Mouse (Mus musculus) left cerebral cortex, postnatal 10 days (tissue): ENCODE measurements around the gene Dnajb6. TPM values are rescaled to one million over a fixed set of nuclear protein-coding genes. Genes with fewer than 3 reads are reported as not detected.
"Not testable (repeated sequence)": the region's sequence is repeated elsewhere in the genome, so short reads cannot be mapped to it uniquely, and the experiment has no call there.

ENCODE experiments used
- DNase-seq, 2 experiments: peaks; one replicate each; pipeline ENCODE4 v3.0.0; 2021 to 2022; ENCODE audit warnings: low spot score in 2 of 2, mixed read lengths in 1 of 2; ENCODE audit errors: extremely low spot score in 1 of 2
- intact Hi-C: fragments of 180-260 bp; cut with DNase I; formaldehyde crosslinking; loops from one replicate; pipeline ENCODE4 v1.15.1; 2025
- total RNA-seq, 2 experiments: library from RNA; stranded (reverse); gene quantifications; 2 replicates each; pipeline ENCODE4 v1.2.3; 2021

Gene Dnajb6
- total RNA-seq, 2 experiments from 2014 or later: 187 to 191 TPM

DNA sequence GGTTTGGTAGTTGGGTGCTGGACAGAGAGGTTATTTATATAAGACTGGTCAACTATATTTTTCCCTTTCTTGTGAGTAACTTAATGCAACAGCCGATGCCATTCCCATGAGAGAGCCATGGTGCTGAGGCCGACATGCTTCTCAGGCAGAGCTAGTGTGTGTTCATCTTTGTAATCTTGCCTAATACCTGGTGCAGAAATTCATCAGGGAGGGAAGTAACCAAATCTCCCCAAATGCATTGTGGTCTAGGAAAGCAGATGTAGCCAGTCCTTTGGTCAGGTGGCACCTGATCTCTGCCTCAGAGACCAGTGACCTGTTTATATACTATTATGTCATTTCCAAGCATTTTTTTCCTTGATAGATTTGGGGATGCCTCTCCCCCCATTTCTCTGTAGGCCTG, 12.2 kb downstream of the Dnajb6 start:
- intact Hi-C loops: no loop called here

DNA sequence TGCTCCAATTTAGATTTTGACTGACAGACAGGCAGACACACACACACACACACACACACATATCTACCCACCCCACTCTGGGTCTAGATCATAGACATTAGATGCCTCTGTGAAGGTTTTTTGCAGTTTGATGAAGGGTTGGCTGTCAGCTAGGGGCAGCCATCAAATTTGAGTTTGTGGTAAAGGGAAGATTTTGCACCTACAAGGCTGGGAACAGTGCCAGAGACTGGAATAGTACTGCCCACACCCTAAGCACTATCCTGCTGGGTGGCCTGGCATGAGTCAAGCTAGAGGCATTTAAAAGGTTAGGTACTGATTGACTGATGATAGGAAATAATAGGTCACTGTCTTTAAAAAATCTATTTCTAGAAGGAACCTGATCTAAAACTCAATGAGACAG, 15.8 kb downstream of the Dnajb6 start:
- intact Hi-C loops: no loop called here

More for the DNA sequence above, 12.2 kb downstream of the Dnajb6 start:
- no peak for DNase-seq

DNA sequence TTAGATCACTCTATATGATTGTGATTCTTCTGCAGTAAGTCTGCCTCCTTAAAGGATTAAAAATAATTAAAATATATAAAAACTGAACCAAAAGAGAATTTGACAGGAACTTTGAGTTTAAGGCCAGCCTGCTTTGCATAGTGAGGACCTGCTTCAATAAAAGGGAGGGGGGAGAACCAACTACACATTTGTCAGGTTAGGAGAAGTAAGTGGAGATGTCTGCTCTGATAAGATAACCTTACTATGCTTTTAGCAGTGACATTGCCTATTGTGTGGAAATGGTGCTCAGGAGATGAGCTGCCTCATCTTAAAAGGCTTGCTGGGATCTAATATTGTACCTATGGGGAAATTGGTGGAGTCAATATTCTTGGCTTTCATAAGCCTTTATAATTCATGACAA, 17.4 kb downstream of the Dnajb6 start:
- no peak for DNase-seq
- intact Hi-C loops: no loop called here

More for the DNA sequence above, 15.8 kb downstream of the Dnajb6 start:
- peak in 1 of 2 experiments; percentile 27 for DNase-seq

DNA sequence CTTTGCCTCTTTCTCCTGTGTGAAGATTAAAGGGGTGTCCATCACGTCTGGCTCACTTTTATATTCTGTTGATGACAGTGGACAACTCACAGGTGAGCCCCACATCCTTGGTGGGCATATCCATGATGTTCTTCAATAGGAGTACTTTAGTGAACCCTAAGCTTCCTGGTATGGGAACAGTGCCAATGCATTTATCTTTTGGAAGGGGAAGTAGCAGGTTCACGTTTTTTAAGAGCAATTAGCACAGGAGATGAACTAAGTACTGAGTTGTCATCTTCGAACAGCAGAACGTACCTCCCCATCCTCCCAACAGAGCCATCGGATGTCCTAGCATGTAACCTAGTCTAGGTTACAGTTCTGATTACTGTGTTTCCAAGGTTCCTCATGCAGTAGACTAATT, 23.8 kb downstream of the Dnajb6 start:
- intact Hi-C loops: loop anchor here (1.0 kb wide), 1 partner anchor 63 kb away; no protein-coding TSS in a partner anchor
- DNase-seq: no peak

DNA sequence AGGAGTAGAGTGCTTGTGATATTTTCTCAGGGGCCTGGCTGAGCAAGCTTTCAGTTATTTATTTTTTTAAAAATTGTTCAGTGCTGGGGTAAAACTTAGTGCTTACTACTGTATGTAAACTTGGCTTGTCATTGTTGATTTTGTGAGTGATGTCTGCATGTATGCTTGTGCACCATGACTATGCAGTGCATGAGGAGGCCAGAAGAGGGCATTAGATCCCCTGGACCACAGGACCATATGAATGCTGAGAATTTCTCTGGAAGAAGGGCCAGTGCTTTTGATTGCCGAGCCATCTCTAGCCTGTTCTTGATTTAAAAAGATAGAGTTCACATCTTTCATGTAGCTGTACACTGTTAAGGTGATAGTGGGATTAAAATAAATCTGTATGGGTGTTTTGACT, 35.4 kb downstream of the Dnajb6 start:
- intact Hi-C loops: no loop called here
- DNase-seq: no peak

DNA sequence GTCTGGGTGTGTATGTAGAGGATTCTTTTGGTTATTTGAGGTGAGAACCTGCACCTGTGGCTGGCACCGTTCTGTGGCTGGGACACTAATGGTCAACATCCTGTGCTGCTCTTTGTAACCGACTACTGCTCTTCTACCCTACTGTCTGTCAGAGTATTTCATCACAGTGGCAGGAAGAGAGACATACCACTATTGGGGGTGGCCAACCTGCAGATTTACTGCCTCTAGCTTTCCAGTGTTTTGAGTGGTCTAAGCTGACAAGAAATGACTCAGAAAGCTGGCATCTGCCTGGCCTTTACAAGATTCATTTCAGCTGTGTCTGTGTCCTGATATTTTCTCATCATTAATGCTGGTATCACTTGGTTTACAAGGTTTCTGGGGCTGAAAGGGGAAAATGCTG, 36.5 kb downstream of the Dnajb6 start:
- no peak for DNase-seq
- intact Hi-C loops: no loop called here

DNA sequence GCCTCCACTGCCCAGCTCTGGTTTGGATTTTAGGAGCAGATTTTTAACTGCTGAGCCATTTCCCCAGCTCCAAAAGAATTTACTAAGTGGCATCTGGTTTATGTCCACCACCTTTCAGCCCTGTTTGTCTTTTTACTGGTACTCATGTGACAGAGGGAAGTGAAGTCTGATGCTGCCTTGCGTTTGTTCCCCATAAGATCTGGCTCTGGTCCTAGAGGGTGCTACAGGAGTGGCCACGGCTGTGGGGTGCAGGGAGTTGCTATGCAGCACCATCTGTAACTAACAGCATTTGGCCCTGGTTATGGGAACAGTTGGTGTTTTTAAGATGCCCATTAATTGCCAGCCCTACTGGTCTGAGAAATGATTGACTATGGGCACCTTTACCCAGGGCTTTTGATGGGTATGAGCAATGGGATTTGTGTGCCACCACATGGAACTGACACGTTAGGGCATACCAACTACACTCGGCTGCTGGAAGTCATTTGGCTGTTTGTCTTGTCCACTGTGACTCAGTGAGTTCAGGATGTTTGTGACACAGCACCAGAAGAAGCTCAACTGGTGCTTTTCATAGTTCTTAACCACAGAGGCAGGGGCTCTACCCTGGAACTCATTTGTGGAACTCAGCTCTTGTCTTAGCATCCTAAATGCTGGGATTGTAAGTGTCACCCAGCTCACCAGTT, 37.3 kb downstream of the Dnajb6 start:
- no peak for DNase-seq
- intact Hi-C loops: no loop called here

- intact Hi-C loops: no loop called here
- no peak for DNase-seq
Observed at GRCm38 (mm10) chr5:29773460-29774150, 38.1 kb downstream of the Dnajb6 start.

DNA sequence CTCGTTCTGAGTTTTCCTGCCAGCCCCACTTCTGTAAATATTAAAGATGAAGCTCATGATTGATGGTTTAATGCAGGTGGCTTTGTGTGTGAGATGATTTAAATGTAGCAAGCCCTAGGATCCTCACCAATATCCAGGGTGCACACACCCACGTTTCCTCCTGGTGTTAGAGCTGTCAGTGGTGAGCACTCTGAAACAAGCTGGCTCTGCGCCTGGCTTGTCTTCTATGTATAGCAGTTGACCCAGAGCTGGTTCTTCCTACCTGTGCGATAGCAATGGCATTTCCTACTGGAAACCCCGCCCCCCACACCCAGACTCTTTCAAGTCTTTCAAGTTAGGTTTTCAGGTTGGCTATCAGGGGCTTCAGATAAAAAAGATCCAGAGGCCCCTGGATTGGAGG, 39.9 kb downstream of the Dnajb6 start:
- no peak for DNase-seq
- intact Hi-C loops: no loop called here

DNA sequence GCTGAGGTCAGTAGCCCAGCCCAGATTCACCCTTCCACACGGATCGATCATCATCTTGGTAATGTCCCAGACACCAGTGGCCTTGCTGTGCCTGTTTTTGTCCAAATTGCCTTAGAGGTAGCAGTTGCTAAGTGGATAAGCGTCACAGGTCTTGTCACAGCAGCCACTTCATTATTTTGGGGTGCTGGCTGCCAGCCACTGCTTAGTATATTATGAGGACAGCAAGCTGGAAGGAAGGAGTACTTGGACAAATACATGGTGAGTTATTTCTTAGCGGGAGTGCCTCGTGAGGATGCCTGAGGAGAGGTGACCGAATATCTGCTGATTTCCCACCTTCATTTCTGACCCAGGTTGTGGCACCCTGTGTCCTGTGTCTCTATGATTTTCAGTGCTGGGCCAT, 42.5 kb downstream of the Dnajb6 start:
- intact Hi-C loops: no loop called here
- no peak for DNase-seq

DNA sequence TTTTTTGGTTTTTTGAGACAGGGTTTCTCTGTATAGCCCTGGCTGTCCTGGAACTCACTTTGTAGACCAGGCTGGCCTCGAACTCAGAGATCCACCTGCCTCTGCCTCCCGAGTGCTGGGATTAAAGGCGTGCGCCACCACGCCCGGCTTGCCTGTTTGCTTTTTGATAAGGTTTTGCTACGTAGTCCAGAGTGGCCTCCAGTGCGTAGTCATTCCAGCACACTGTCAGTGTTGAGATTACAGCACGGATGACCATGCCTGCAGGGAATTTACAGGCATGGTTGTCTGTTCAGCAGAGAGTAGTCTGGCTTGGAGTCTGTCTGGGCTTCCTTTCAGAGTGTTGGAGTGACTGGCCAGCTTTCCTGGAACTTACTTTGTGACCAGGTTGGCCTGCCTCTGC, 44.2 kb downstream of the Dnajb6 start:
- intact Hi-C loops, DNase-seq: not testable (repeated sequence)

GRCm38 (mm10) chr5:29782261-29782660, 46.8 kb downstream of the Dnajb6 start:
- DNase-seq: no peak
- intact Hi-C loops: no loop called here

DNA sequence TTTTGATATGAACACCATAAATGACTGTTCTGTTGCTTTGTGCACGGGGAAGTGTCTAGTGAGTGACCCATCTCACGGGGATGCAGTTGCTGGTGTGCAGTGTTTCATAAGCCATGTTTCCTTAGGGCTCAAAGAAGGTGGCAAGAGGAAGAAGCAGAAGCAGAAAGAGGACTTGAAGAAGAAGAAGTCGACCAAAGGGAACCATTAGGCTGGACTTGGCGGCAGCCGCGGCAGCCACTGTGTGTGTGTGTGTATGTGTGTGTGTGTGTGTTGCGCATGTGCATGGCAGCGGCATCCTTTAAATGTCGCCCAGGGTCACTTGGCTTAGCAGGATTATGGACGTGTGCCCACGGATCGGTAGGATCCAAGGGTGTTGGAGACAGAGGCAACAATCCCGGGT, 49.4 kb downstream of the Dnajb6 start:
- intact Hi-C loops, DNase-seq: not testable (repeated sequence)

DNA sequence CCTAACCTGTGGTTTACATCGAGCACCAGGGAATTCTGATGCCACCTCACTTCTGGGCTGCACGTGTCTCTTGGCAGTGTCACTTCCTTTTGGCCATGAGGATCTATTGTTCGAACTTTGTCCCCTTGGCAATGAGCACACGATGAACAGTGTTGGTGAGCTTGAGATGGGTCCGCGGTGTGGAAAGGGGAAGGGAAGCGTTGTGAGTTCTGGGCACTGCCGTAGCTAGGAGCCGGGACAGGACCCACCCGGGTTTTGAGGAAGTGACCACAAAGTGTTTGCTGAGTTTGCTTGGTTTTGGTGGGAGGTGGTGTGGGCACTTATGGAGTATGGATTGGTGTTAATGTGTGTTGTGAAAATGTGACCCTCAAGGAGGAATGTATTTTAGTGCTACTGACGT, 50.5 kb downstream of the Dnajb6 start:
- intact Hi-C loops, DNase-seq: not testable (repeated sequence)

DNA sequence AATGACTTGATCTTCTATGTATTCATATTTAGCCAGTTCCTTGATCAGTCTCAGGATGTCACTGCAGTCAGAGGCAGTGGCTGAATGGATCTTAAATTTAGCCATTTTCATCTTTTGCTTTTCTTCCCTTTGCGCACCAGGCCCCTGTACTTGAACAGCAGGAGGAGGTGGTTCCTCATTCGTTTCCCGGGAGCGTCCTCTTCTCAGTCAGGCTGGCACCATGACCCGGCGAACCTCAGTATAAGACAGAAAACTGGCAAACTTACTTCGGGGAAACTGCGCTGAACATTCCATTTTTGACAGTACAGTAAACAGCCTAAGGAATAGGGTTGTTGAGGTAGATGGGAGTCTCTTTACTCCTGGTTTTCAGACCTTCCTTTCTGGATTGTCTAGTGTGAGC, 59.4 kb downstream of the Dnajb6 start:
- intact Hi-C loops, DNase-seq: not testable (repeated sequence)

DNA sequence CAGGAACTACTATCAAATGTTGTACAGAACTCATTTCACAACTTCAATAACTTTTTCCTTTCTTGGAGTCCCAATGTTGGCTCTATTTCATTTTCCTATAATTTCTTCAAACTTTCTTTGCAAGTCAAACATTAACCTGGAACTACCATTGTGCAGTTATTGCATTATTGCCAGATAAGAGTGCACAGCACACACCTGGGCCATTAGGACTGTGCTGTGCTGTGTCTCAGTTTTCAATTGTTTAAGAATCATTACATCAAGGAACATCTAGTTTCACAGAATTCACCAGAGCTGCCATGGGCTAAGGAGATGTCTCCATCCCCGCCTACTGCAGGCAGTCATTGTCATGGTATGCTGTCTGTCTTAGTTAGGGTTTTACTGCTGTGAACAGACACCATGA, 73.5 kb downstream of the Dnajb6 start:
- intact Hi-C loops: no loop called here
- no peak for DNase-seq

DNA sequence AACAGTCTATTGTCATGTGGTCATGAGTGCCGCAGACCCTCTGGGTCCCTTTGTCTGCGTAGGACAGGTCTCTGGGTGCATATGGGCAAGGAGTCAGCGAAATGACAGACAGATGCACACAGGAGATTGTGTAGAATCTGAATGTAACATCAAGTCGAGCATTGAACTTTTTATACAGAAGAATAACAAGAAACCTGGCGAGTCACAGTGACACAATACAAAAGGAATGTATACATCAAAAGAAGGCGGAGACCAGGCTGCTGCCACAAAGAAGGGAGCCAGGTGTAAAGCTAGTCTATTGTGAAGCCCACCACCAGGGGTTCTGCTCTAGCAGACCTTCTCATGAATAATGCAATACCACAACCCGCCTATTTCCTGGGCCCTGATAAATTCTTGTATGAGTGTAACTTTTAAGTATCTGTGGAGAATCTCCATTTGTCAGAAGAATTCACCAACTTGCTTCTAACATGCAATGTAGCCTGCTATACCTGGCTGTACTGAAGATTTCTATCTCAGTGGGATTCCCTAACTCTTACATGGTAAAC, 76.0 kb downstream of the Dnajb6 start:
- DNase-seq, intact Hi-C loops: not testable (repeated sequence)

DNA sequence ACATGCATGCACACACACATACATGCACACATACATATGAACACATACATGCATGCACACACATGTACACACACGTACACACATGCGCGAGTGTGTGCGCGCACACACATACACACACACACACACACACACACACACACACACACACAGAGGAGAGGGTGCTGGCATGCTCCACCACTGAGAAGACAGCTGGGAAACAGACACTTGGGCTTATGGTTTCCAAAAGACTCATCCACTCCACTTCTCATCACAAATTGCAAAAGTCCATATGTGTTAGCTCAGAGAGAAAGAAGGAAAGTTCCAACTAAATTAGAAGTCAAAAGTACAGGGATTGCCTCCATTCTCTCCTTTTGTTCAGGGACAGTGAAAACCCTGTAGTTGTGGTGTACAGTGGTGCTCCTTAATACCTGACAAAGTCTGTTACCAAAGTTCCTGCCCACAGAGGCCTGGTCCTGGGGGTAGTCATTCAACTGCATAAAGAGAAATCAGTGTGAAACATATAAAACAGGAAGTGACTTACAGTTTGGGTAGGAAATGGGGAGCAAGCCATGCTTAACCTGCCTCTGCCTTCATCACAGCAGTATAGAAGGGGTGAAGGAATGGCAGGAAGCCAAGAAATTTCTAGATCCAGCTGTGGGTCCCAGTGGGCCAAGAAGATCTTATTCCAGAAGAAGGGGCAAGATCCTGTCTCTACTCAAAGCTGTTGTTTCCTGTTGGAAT, 81.2 kb downstream of the Dnajb6 start:
- DNase-seq: no peak
- intact Hi-C loops: no loop called here

- DNase-seq: peak; percentile 31 to 36
- intact Hi-C loops: no loop called here
Observed at GRCm38 (mm10) chr5:29817400-29817799, 81.9 kb downstream of the Dnajb6 start.

- no peak for DNase-seq
- intact Hi-C loops: no loop called here
Observed at GRCm38 (mm10) chr5:29818287-29818686, 82.8 kb downstream of the Dnajb6 start.
